Mouse (Mus musculus) ES-E14 (cell line): ENCODE measurements at regions not wholly inside any gene's neighbourhood (a gene's known extent, or its start where the extent isn't known, plus 50 kb on each side); places are given as distances from the start of the nearest gene placed in this dataset.

Experiments
- DNase-seq: peaks from one replicate; pipeline ENCODE4 v3.0.0-alpha.2; 2013; ENCODE audit warnings: low read depth, low spot score
- H3K27ac ChIP-seq: 2 replicates; pipeline ENCODE4 v1.5.1; 2012; ENCODE audit warnings: low read depth, mild to moderate bottlenecking, low read length, moderate library complexity, mixed read lengths; ENCODE audit not compliant: poor library complexity, insufficient read depth, severe bottlenecking
- H3K36me3 ChIP-seq: 2 replicates; pipeline ENCODE4 v1.6.1; 2012; ENCODE audit warnings: mild to moderate bottlenecking, low read length, moderate library complexity, mixed read lengths; ENCODE audit not compliant: control insufficient read depth, poor library complexity, insufficient read depth, severe bottlenecking
- H3K4me1 ChIP-seq, 2 experiments: fragments of 150-350 bp in 1 of 2; sonication (generic) in 1 of 2; 2 replicates each; pipeline ENCODE4 v1.6.1; 2012; ENCODE audit warnings: low read length in 2 of 2, mild to moderate bottlenecking in 1 of 2, mixed read lengths in 1 of 2; ENCODE audit not compliant: control insufficient read depth in 2 of 2, insufficient read depth in 2 of 2, poor library complexity in 1 of 2
- H3K4me3 ChIP-seq, 2 experiments: fragments of 150-350 bp in 1 of 2; sonication (generic) in 1 of 2; 2 replicates each; pipeline ENCODE4 v1.5.1; 2012; ENCODE audit warnings: low read length in 2 of 2, low read depth in 1 of 2, mild to moderate bottlenecking in 1 of 2, mixed read lengths in 1 of 2; ENCODE audit not compliant: insufficient read depth in 1 of 2, poor library complexity in 1 of 2, severe bottlenecking in 1 of 2
- H3K9ac ChIP-seq: 2 replicates; pipeline ENCODE4 v1.6.1; 2012; ENCODE audit warnings: low read depth, mild to moderate bottlenecking, low read length, mixed read lengths; ENCODE audit not compliant: poor library complexity, insufficient read depth, severe bottlenecking
- H3K9me3 ChIP-seq: fragments of 150-350 bp; sonication (generic); 2 replicates; pipeline ENCODE4 v1.6.1; 2012; ENCODE audit warnings: low read depth, mild to moderate bottlenecking, low read length; ENCODE audit not compliant: control insufficient read depth, insufficient read depth
- CHD2 ChIP-seq: IDR thresholded peaks from 2 replicates; pipeline ENCODE4 v1.6.1; 2014; ENCODE audit warnings: mild to moderate bottlenecking, low read depth, low read length, inconsistent platforms
- HCFC1 ChIP-seq: IDR thresholded peaks from 2 replicates; pipeline ENCODE4 v1.6.1; 2012; ENCODE audit warnings: low read length, inconsistent platforms, borderline replicate concordance; ENCODE audit not compliant: insufficient read depth
- MAFK ChIP-seq: IDR thresholded peaks from 2 replicates; pipeline ENCODE4 v1.6.1; 2014; ENCODE audit warnings: mild to moderate bottlenecking, low read depth, low read length, inconsistent platforms; ENCODE audit not compliant: insufficient read depth
- ZC3H11A ChIP-seq: IDR thresholded peaks from 2 replicates; pipeline ENCODE4 v1.6.1; 2012; ENCODE audit warnings: low read depth, mild to moderate bottlenecking, inconsistent platforms, low read length, borderline replicate concordance
- ZNF384 ChIP-seq: IDR thresholded peaks from 2 replicates; pipeline ENCODE4 v1.6.1; 2012; ENCODE audit warnings: low read depth, low read length, inconsistent platforms
- in situ Hi-C, 2 experiments: fragments of 600-800 bp; cut with MboI; formaldehyde crosslinking; loops; one replicate each; pipeline ENCODE4 v1.15.1; 2025; ENCODE audit warnings: low sequenced_read_pairs in 2 of 2, inconsistent platforms in 1 of 2; ENCODE audit not compliant: unreplicated experiment in 2 of 2

- TF ChIP-seq HCFC1 (no peak), MAFK (no peak), CHD2 (no peak), ZNF384 (no peak), ZC3H11A (no peak)
- Histone ChIP-seq H3K36me3 (no peaks in the 10 kb centered on the region), H3K9ac (no peak overlapping the region), H3K27ac (no peak overlapping the region), H3K4me3 (no peak overlapping the region), H3K4me1 (no peaks in the 10 kb centered on the region), H3K9me3 (no peaks in the 10 kb centered on the region)
- in situ Hi-C loops: no loop called here
- no peak for DNase-seq
These were observed 210.0 kb upstream of the Csf3r start for GRCm38 (mm10) chr4:125814311-125814710.

DNA sequence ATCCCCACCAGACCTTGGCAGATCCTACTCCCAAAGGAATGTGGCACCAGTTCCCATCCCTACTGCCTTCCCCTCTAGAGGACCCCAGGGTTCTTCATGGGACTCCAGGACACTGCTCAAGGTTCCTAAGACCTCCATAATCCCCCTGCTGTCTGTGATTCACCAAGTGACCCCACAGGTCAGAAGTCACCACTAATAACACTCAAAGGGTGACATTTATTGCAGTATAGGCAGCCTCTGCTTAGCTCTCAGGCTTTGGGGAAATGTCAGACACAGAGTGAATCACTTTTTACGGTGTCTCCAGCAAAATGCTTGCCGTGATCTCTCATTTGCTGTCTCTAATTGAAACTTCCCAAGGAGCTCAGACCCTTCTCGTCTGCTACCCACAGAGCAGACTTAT, 209.1 kb upstream of the Csf3r start:
- no peaks in the 10 kb centered on the region for H3K4me1 ChIP-seq
- in situ Hi-C loops: no loop called here

DNA sequence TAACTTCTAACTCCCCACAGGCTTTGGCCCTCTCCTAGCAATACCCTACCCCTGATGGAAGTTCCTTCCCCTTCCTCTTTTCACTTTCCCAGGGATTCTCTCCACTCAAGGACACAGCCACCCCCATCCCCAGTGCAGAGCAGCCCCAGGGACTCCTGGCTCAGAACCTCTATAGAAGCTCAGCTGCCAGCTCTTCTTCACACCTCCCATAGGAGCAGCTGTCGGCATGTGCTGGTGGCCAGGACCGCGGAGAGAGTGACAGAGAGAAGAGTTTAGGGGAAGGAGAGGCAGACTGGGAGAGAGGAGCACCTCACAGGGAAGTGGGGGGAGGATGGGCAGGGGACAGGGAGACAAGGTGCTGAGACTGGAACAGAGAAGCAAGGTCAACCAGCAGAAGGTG, 199.8 kb upstream of the Csf3r start:
- H3K9me3 ChIP-seq: no peaks in the 10 kb centered on the region
- H3K36me3 ChIP-seq: no peaks in the 10 kb centered on the region
- H3K9ac ChIP-seq: no peak overlapping the region
- no peak overlapping the region for H3K4me3 ChIP-seq
- no peaks in the 10 kb centered on the region for H3K4me1 ChIP-seq
- in situ Hi-C loops: no loop called here
- H3K27ac ChIP-seq: no peak overlapping the region
- no peak for DNase-seq
- no peak for TF ChIP-seq HCFC1
- TF ChIP-seq MAFK: no peak
- no peak for TF ChIP-seq CHD2
- no peak for TF ChIP-seq ZC3H11A
- TF ChIP-seq ZNF384: no peak

More for the DNA sequence above, 209.1 kb upstream of the Csf3r start:
- Histone ChIP-seq H3K9me3 (no peaks in the 10 kb centered on the region), H3K9ac (no peak overlapping the region), H3K36me3 (no peaks in the 10 kb centered on the region), H3K27ac (no peak overlapping the region), H3K4me3 (no peak overlapping the region)
- no peak for DNase-seq
- TF ChIP-seq ZC3H11A: no peak
- TF ChIP-seq CHD2: no peak
- TF ChIP-seq ZNF384: no peak
- TF ChIP-seq MAFK: no peak
- no peak for TF ChIP-seq HCFC1

DNA sequence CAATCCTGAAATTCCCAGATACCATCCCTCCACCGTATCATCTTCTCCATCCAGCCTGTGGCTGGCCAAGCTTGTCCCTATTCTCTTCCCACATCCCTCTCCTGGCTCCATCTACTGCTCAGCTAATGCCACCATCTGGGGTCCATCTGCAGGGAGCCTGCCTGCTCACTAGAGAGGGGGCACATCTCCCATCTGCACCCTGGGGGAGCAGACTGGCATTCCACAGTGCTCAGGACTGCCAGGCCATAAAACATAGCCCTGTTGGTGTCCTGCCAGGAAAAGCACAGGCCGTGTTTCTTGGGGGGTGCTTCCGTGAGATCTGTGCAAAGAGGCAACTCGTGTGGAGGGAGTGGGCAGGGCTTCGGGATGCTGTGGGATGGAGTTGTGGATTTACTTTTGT, 197.9 kb upstream of the Csf3r start:
- in situ Hi-C loops: no loop called here
- no peaks in the 10 kb centered on the region for H3K4me1 ChIP-seq
- no peak for DNase-seq
- no peak overlapping the region for H3K4me3 ChIP-seq
- H3K27ac ChIP-seq: no peak overlapping the region
- no peak overlapping the region for H3K9ac ChIP-seq
- H3K9me3 ChIP-seq: no peaks in the 10 kb centered on the region
- TF ChIP-seq CHD2 (no peak), HCFC1 (no peak), ZC3H11A (no peak), MAFK (no peak), ZNF384 (no peak)
- H3K36me3 ChIP-seq: no peaks in the 10 kb centered on the region

GRCm38 (mm10) chr4:125835250-125835649, 189.1 kb upstream of the Csf3r start:
- Histone ChIP-seq H3K9me3 (no peaks in the 10 kb centered on the region), H3K36me3 (no peaks in the 10 kb centered on the region), H3K4me1 (0 out of 4 replicates have a peak, but pooled peaks cover 0 to 2% of the 10 kb centered on the region in 2 experiments), H3K9ac (no peak overlapping the region), H3K27ac (no peak overlapping the region), H3K4me3 (peak overlapping the region in 1 of 2 experiments; percentile 50; a peak in 1 of 4 replicates)
- DNase-seq: peak; percentile 82
- in situ Hi-C loops: no loop called here
- TF ChIP-seq HCFC1 (no peak), ZC3H11A (no peak), ZNF384 (no peak), CHD2 (no peak), MAFK (no peak)
